Mouse (Mus musculus) adrenal gland, postnatal 25 days (tissue): ENCODE measurements around the gene Zfp276. TPM values are rescaled to one million over a fixed set of nuclear protein-coding genes. Genes with fewer than 3 reads are reported as not detected.

ENCODE experiments used
- DNase-seq: peaks from one replicate; pipeline ENCODE4 v3.0.0; 2021; ENCODE audit warnings: mixed read lengths
- total RNA-seq: library from RNA; stranded (reverse); gene quantifications from 2 replicates; pipeline ENCODE4 v1.2.3, GENCODE M21; 2021

Zfp276 gene
- total RNA-seq, 1 experiment from 2014 or later = 32.3 TPM

DNA sequence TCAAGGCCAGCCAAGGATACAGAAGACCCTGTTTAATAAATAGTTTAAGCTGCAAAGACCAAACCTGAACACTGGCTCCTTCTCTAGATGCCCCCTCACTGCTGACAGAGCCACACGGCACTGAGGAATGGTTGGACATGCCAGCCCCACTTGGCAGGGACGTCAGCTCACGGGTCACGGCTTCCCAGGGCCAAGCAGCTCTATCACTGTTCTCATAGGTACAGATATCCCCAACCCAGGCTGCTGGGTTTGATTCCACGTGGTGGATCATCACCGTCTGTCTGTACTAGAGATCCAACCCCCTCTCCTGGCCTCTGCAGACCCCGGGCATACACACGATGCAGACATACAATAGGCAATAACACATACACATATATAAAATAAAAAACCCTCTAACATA, 36.7 kb downstream of the Zfp276 start:
- no peak for DNase-seq

DNA sequence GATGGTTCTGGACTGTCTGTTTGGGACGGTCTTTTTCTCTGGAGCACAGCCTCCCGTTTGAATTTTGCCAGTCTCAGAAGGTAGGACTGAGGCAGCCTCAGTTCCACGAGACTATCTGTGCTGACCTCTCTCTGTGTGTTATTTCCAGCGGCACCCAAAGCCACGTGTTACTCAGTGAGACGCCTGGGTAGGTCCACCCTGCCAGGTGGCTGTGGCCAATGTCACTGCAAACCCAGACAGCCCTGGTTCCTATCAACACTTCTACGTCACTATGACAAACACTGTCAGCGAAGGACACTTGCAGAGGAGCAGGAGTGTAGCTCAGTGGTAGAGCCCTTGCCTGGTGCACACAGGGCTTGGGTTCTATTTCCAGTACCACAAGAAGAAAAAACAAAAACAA, 37.7 kb downstream of the Zfp276 start:
- DNase-seq = no peak

DNA sequence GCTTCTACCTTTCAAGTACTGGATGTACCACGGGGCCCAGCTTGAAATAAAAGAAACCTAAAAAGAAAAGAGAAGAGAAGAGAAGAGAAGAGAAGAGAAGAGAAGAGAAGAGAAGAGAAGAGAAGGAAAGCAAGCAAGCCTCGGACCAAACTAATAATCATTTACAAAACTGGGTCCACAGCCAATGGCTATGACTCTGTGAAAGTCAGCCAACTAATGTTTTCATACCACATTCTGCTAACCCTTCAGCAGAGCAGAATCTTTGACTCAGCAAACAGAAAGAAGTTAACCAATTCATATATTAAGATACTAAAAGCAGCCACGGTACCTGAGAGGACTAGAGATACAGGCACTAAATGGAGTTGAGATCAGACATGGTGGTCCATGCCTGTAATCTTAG, 38.3 kb downstream of the Zfp276 start:
- no peak for DNase-seq

DNA sequence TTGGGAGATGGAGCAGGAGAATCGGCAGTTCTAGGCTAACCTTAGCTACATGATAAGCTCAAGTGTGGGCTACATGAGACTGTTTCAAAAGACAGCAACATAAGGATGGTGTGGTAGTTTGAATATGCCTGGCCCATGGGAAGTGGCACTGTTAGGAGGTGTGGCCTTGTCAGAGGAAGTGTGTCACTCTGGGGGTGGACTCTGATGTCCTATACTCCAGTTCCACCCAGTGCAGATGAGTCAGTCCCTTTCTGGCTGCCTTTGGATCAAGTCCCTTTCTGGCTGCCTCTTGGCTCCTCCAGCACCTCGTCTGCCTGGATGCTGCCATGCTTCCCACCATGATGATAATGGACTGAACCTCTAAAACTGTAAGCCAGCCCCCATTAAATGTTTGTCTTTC, 38.8 kb downstream of the Zfp276 start:
- no peak for DNase-seq

DNA sequence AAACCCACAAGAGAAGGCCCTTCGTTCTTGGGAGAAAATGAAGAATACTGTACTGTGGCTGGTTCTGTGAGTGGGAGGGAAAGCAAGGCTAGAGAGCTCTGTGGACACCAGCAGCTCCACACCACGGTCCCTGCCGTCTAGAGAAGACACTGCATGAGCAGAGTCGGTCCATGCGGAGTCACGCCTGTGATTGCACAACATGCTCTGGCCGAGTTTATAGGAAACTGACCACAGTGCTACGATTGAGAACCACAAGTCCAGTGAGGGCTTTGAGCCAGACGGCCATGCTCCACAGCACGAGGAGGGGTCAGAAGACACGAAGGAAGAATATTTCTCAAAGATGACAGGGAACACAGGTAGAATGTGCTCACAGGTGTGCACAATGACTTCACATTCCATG, 44.3 kb downstream of the Zfp276 start:
- DNase-seq = no peak

DNA sequence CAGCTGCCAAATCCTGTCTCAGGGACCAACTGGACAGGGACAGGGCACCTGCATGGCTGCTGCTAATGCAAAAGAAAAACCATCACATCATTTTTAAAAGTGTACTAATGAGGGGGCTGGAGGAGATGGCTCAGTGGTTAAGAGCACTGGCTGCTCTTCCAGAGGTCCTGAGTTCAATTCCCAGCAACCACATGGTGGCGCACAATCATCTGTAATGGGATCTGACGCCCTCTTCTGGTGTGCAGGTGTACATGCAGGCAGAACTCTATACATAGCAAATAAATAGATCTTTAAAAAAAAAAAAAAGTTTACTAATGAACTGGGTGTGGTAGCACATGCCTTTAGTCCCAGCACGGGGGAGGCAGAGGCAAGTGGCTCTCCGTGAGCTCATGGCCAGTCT, 54.7 kb downstream of the Zfp276 start:
- no peak for DNase-seq

DNA sequence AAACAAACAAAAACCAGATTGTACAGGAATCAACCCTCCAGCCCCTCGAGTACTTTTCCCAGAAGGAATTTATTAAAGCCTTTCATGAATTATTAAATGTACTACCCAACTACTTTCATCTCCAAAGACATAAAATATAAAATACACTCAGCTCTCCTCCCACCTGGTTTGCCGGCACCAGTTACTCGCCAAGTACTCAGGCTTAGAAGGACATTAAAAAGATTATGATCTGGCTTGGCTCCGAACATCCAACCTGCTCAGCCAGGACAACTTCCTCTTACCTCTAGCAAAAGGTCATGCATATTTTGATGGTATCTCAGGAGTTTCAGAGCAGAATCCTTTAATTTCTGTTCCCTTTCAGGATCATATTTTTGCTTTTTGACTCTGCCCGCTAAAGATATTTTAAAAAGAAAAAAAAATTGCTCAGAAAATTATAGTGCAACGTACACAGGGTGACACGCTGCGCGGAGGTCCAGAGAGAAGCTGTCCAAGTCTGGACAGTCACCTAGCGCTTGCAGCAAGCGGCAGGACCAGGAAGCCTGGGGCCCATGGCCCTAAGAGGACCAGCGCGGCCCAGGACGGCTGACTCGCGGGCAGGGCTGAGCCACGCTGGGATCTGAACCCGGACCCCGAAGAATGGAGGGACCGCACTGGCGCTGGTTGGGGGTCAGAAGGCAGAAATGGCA, 63.9 kb downstream of the Zfp276 start:
- no peak for DNase-seq

DNA sequence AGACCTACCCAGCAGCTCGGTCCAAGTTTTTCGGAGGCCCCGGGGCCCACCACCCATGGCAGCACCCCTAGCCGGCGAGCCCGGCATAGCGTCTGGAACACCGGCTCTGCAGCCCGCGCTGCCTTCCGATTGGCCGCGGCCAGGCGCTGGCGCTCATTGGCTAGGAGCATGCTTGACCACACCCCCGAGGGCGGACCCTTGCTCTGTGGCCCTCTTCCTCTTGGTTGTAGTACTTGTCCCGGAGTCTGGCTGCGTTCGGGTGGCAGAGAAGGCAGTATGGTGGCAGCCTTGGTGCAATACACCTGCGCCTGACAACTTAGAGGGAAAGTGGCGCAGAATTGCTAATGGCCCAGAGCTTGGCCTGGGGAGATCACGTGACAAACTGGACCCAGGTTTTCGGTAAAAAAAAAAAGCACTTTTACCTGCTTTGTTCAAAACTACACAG, 64.5 kb downstream of the Zfp276 start, which contains the start of gene Fanca:
Gene Fanca (minus strand): TSS at position 110 of the 445 bp plus-strand sequence.
- DNase-seq = peak; percentile 96

Other genes with a start within 250 kb of the Zfp276 start
- 111 TPM in 2 replicates for gene Ankrd11, start 211.9 kb upstream of the Zfp276 start, total RNA-seq
- 91.5 and 97.5 TPM in 2 replicates for gene Spg7, start 191.3 kb upstream of the Zfp276 start, total RNA-seq
- gene Rpl13, start 151.8 kb upstream of the Zfp276 start, total RNA-seq = 560 and 633 TPM in 2 replicates
- gene Cpne7, start 136.8 kb upstream of the Zfp276 start, total RNA-seq = 4.6 and 6.4 TPM in 2 replicates
- gene Sult5a1, start 95.9 kb upstream of the Zfp276 start, total RNA-seq = 5.3 and 5.5 TPM in 2 replicates
- gene Dpep1, start 68.0 kb upstream of the Zfp276 start, total RNA-seq = 30.1 and 32.6 TPM in 2 replicates
- 79.0 and 97.8 TPM in 2 replicates for gene Chmp1a, start 41.4 kb upstream of the Zfp276 start, total RNA-seq
- gene Spata33, start 41.4 kb upstream of the Zfp276 start, total RNA-seq = 3.3 and 4.0 TPM in 2 replicates
- 68.7 and 78.2 TPM in 2 replicates for gene Cdk10, start 29.4 kb upstream of the Zfp276 start, total RNA-seq
- 15.6 and 17.9 TPM in 2 replicates for gene Spata2l, start 18.0 kb upstream of the Zfp276 start, total RNA-seq
- 25.2 and 36.7 TPM in 2 replicates for gene Vps9d1, start 153 bp downstream of the Zfp276 start, total RNA-seq
- 6.6 and 15.5 TPM in 2 replicates for gene Fanca, start 64.4 kb downstream of the Zfp276 start, total RNA-seq
- 1.7 and 2.2 TPM in 2 replicates for gene Spire2, start 78.5 kb downstream of the Zfp276 start, total RNA-seq
- 203 and 237 TPM in 2 replicates for gene Tcf25, start 119.6 kb downstream of the Zfp276 start, total RNA-seq
- gene Mc1r, start 152.9 kb downstream of the Zfp276 start, total RNA-seq = not detected in 2 replicates
- gene Tubb3, start 157.2 kb downstream of the Zfp276 start, total RNA-seq = 1.7 and 2.8 TPM in 2 replicates
- 19.1 and 29.4 TPM in 2 replicates for gene Def8, start 169.3 kb downstream of the Zfp276 start, total RNA-seq
- gene Afg3l1, start 223.7 kb downstream of the Zfp276 start, total RNA-seq = 54.9 and 77.9 TPM in 2 replicates